Mouse (Mus musculus) midbrain, embryonic 11.5 days (tissue): ENCODE results near the gene Cldn34d. TPM values are rescaled to one million over a fixed set of nuclear protein-coding genes. Genes with fewer than 3 reads are reported as not detected.
A peak's percentile ranks its signal among the peaks of the same experiment; 100 is the strongest.

Experiments used
- ATAC-seq: fragments of 200-750 bp; cut with Nextera tagmentation; 2 replicates; pipeline ENCODE4 v1.8.0; 2017; ENCODE audit warnings: moderate TSS enrichment, moderate library complexity; ENCODE audit not compliant: low FRiP score
- DNase-seq: peaks from one replicate; pipeline ENCODE4 v3.0.0; 2015; ENCODE audit warnings: low spot score; ENCODE audit errors: missing footprints
- H3K27ac ChIP-seq: fragments of 300-500 bp; sonication (generic); 2 replicates; pipeline ENCODE4 v1.5.1; 2014; ENCODE audit warnings: low read depth, low read length
- H3K27me3 ChIP-seq: fragments of 300-500 bp; sonication (generic); 2 replicates; pipeline ENCODE4 v1.6.1; 2014; ENCODE audit warnings: mild to moderate bottlenecking, low read length, moderate library complexity, mixed read lengths; ENCODE audit not compliant: control insufficient read depth, insufficient read depth
- H3K36me3 ChIP-seq: fragments of 300-500 bp; sonication (generic); 2 replicates; pipeline ENCODE4 v1.6.1; 2014; ENCODE audit warnings: mild to moderate bottlenecking, low read length, moderate library complexity, mixed read lengths; ENCODE audit not compliant: control insufficient read depth, insufficient read depth
- H3K4me1 ChIP-seq: fragments of 300-500 bp; sonication (generic); 2 replicates; pipeline ENCODE4 v1.6.1; 2014; ENCODE audit warnings: low read length; ENCODE audit not compliant: control insufficient read depth, insufficient read depth
- H3K4me2 ChIP-seq: fragments of 300-500 bp; sonication (generic); 2 replicates; pipeline ENCODE4 v1.6.1; 2014; ENCODE audit warnings: mild to moderate bottlenecking, moderate library complexity
- H3K4me3 ChIP-seq: fragments of 300-500 bp; sonication (generic); 2 replicates; pipeline ENCODE4 v1.5.1; 2014; ENCODE audit warnings: low read depth, low read length
- H3K9ac ChIP-seq: fragments of 300-500 bp; sonication (generic); 2 replicates; pipeline ENCODE4 v1.6.1; 2014; ENCODE audit warnings: low read length
- H3K9me3 ChIP-seq: fragments of 300-500 bp; sonication (generic); 2 replicates; pipeline ENCODE4 v1.6.1; 2016; ENCODE audit warnings: low read length; ENCODE audit not compliant: control insufficient read depth
- WGBS: fragments of 180-500 bp; shearing (Covaris S2); extraction: QIAGEN DNeasy Blood & Tissue Kit; methylation state at CpG from one replicate; pipeline ENCODE4 v1.1.7; 2014; 5-methylcytosine and 5-hydroxymethylcytosine counted together
- polyA plus RNA-seq: library from polyadenylated mRNA; unstranded; fragments of >200 nt; fragmentation: Nextera tagmentation; extraction: Ambion mirVana; gene quantifications from 2 replicates; pipeline ENCODE4 v1.2.1, GENCODE M21; 2014

The Cldn34d gene
- polyA plus RNA-seq: not detected in 2 replicates

DNA sequence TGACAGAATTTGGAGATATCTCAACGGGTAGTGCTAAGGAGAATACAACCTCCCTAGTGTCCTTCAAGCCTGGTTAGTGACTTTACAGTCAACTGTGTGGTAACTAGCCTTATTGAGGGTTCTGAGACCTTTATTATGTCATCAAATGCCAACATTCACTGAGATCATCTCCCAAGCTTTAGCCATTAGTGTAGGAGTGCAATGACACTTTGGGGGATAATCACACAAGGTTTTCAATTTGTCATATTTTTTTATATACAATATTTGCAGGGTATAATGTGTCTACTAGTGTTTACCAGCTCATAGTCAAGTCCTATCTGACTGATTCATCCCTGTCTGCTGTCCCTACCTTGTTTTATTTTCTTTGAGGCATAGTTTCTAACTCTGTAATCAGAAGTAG is at the start of gene Cldn34d:
Gene Cldn34d (minus strand): TSS at position 101 of the 400 bp plus-strand sequence.
- 88% methylated on average over 1 of the region's 1 CpGs for WGBS

DNA sequence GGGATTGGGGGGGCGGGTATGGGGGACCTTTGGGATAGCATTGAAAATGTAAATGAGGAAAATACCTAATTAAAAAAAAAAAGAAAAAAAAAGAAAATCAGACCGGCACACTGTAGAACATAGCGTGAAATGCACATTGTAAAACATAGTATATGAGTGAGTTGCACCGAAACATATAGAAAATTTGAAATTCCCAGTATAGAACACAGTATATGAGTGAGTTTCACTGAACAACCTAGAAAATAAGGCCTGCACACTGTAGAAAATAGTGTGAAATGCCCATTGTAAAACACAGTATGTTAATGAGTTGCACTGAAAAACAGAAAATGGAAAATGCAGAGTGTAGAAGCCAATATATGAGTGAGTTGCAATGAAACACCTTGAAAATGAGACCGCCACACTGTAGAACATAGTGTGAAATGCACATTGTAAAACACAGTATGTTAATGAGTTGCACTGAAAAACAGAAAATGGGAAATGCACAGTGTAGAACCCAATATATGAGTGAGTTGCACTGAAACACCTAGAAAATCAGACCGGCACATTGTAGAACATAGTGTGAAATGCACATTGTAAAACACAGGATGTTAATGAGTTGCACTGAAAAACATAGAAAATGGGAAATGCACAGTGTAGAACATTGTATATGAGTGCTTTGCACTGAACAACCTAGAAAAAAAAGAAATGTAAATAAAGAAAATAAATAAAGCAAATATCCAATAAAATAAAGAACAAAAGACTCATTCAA is 4.1 kb downstream of the Cldn34d start:
- Histone ChIP-seq H3K4me1 (no peaks in the 10 kb centered on the region), H3K27ac (no peak overlapping the region), H3K36me3 (no peaks in the 10 kb centered on the region), H3K4me3 (no peak overlapping the region), H3K9ac (no peak overlapping the region), H3K9me3 (no peaks in the 10 kb centered on the region), H3K27me3 (no peaks in the 10 kb centered on the region), H3K4me2 (no peak overlapping the region)
- ATAC-seq (peak; percentile 100), DNase-seq (peak; percentile 99)
- 49% methylated on average over 5 of the region's 6 CpGs for WGBS

More for the DNA sequence above, at the start of gene Cldn34d:
- H3K4me3 ChIP-seq: no peak within 1 kb of the TSS
- no peak within 1 kb of the TSS for H3K4me2 ChIP-seq
- no peak for DNase-seq
- no peaks in the 10 kb centered on the region for H3K9me3 ChIP-seq
- no peaks in the 10 kb centered on the region for H3K36me3 ChIP-seq
- no peaks in the 10 kb centered on the region for H3K4me1 ChIP-seq
- ATAC-seq: no peak
- no peak within 1 kb of the TSS for H3K9ac ChIP-seq
- no peak within 1 kb of the TSS for H3K27ac ChIP-seq
- H3K27me3 ChIP-seq: no peaks in the 10 kb centered on the region

Other genes starting within 250 kb of the Cldn34d start
- gene Cldn34b4, start 209.6 kb downstream of the Cldn34d start, polyA plus RNA-seq: not detected in 2 replicates